Mouse (Mus musculus) stomach, adult 2 months (tissue): ENCODE measurements around the gene Tpsg1. TPM values are rescaled to one million over a fixed set of nuclear protein-coding genes. Genes with fewer than 3 reads are reported as not detected.

Experiments
- polyA plus RNA-seq: library from polyadenylated mRNA; depleted of rRNA; stranded (reverse); fragments of >200 nt; gene quantifications from 2 replicates; pipeline ENCODE4 v1.2.3, GENCODE M21; 2012; rRNA removed

Tpsg1 gene
- 1.5 and 2.3 TPM in 2 replicates for polyA plus RNA-seq

GRCm38 (mm10) chr17:25368973-25369372 is at the start of gene Tpsg1:
Tpsg1 (plus strand) TSS chr17:25369273.

GRCm38 (mm10) chr17:25345462-25345861 is 23.6 kb upstream of the Tpsg1 start, which contains the start of gene Tpsab1:
Tpsab1 (minus strand) TSS chr17:25345562.

DNA sequence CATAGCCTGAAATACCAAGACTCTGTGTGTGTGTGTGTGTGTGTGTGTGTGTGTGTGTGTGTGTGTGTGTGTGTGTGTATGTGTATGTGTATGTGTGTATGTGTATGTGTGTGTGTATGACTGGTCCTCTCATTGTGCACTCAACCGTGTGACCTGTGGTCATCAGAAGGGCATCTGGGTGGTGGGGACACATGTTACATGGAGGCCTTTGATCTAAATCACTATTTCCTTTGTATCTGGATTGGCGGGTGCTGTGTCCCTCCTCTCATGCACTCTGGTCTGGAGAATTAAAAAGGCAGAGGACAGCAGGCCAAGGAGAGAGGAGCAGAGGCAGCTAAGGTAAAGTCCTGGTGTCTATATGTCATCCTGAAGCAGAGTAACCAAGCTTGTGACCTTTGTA is 3.1 kb upstream of the Tpsg1 start, which contains the start of gene Tpsb2:
Gene Tpsb2, plus strand, starts transcription at position 301 of the 400 bp plus-strand sequence.

Other genes with a start within 250 kb of the Tpsg1 start
- not detected in 2 replicates for gene Ptx4, start 248.5 kb upstream of the Tpsg1 start, polyA plus RNA-seq
- gene Clcn7, start 235.9 kb upstream of the Tpsg1 start, polyA plus RNA-seq = 12.3 and 13.1 TPM in 2 replicates
- gene Ccdc154, start 206.8 kb upstream of the Tpsg1 start, polyA plus RNA-seq = 0.08 and 0.13 TPM in 2 replicates
- gene Gm38655, start 193.8 kb upstream of the Tpsg1 start, polyA plus RNA-seq = 3.6 TPM in 2 replicates
- 8.0 and 10.1 TPM in 2 replicates for gene BC003965, start 184.7 kb upstream of the Tpsg1 start, polyA plus RNA-seq
- 8.7 and 10.6 TPM in 2 replicates for gene Unkl, start 180.9 kb upstream of the Tpsg1 start, polyA plus RNA-seq
- 15.3 and 17.3 TPM in 2 replicates for gene Gnptg, start 129.1 kb upstream of the Tpsg1 start, polyA plus RNA-seq
- gene Tsr3, start 129.1 kb upstream of the Tpsg1 start, polyA plus RNA-seq = 7.8 and 11.4 TPM in 2 replicates
- 5.8 and 9.5 TPM in 2 replicates for gene Baiap3, start 112.9 kb upstream of the Tpsg1 start, polyA plus RNA-seq
- gene Ube2i, start 94.7 kb upstream of the Tpsg1 start, polyA plus RNA-seq = 37.9 and 44.5 TPM in 2 replicates
- 0.10 TPM in 1 of 2 replicates, not detected in the other for gene Prss34, start 70.9 kb upstream of the Tpsg1 start, polyA plus RNA-seq
- gene Prss28, start 60.6 kb upstream of the Tpsg1 start, polyA plus RNA-seq = 0.06 and 0.09 TPM in 2 replicates
- not detected in 2 replicates for gene Prss29, start 50.6 kb upstream of the Tpsg1 start, polyA plus RNA-seq
- 6.2 and 33.9 TPM in 2 replicates for gene Tpsab1, start 23.7 kb upstream of the Tpsg1 start, polyA plus RNA-seq
- gene Tpsb2, start 3.0 kb upstream of the Tpsg1 start, polyA plus RNA-seq = 17.3 and 32.1 TPM in 2 replicates
- 13.5 and 16.6 TPM in 2 replicates for gene Cacna1h, start 64.5 kb downstream of the Tpsg1 start, polyA plus RNA-seq
- 0.31 TPM in 1 of 2 replicates, not detected in the other for gene Tekt4, start 85.3 kb downstream of the Tpsg1 start, polyA plus RNA-seq
- gene Sstr5, start 128.0 kb downstream of the Tpsg1 start, polyA plus RNA-seq = 0.04 TPM in 1 of 2 replicates, not detected in the other
- 0.38 and 0.73 TPM in 2 replicates for gene Sox8, start 201.4 kb downstream of the Tpsg1 start, polyA plus RNA-seq
- gene Lmf1, start 209.8 kb downstream of the Tpsg1 start, polyA plus RNA-seq = 9.1 and 11.0 TPM in 2 replicates